Mouse (Mus musculus): ENCODE results near the gene Kcnip3. TPM values are rescaled to one million over a fixed set of nuclear protein-coding genes. Genes with fewer than 3 reads are reported as not detected.
A peak's percentile ranks its signal among the peaks of the same experiment; 100 is the strongest.

Kcnip3 gene
- polyA plus RNA-seq, 1 experiment from 2014 or later = 1.8 TPM

DNA sequence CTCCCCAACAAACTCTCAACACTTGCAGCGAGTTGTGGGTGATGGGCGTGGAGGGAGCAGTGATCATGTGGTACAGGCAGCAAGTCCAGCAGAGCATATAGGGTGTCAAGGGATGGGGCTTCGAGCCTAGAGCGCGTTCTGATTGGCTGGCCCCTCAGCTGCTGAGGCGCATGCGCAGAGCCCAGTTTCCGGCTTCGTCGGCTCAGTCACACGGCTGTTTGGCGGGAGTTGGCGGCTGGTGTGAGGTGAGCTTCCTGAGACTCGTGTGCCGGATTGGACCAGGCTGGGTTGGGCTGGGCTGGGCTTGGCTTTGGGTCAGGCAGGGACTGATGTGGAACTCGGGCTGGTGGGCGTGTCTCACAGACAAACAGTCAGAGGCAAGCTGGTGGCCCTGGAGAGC is 96.9 kb downstream of the Kcnip3 start, which contains the start of gene Gpat2:
Gene Gpat2, plus strand, starts transcription at position 223 of the 400 bp plus-strand sequence.
- Histone ChIP-seq H3K4me3 (ENCODE audit: low read depth, low read length) (no peak within 1 kb of the TSS), H3K4me2 (replicated peaks; ENCODE audit: low read depth) (no peak within 1 kb of the TSS), H3K27ac (ENCODE audit: low read depth, low read length) (no peak within 1 kb of the TSS), H3K9ac (ENCODE audit: low read depth, low read length) (no peak within 1 kb of the TSS), H3K27me3 (replicated peaks; ENCODE audit: control insufficient read depth, insufficient read depth, low read length) (no peaks in the 10 kb centered on the region), H3K36me3 (ENCODE audit: control insufficient read depth, insufficient read depth) (no peaks in the 10 kb centered on the region), H3K4me1 (replicated peaks; ENCODE audit: control insufficient read depth, insufficient read depth, low read length) (no peaks in the 10 kb centered on the region), H3K9me3 (ENCODE audit: control insufficient read depth) (no peaks in the 10 kb centered on the region)
- 79% methylated on average over 17 of the region's 17 CpGs for WGBS
- peak; percentile 13; the same call in 1 of the 2 replicates for ATAC-seq
- no peak for TF ChIP-seq CTCF (IDR thresholded peaks at IDR 0.05; ENCODE audit: low read depth)

DNA sequence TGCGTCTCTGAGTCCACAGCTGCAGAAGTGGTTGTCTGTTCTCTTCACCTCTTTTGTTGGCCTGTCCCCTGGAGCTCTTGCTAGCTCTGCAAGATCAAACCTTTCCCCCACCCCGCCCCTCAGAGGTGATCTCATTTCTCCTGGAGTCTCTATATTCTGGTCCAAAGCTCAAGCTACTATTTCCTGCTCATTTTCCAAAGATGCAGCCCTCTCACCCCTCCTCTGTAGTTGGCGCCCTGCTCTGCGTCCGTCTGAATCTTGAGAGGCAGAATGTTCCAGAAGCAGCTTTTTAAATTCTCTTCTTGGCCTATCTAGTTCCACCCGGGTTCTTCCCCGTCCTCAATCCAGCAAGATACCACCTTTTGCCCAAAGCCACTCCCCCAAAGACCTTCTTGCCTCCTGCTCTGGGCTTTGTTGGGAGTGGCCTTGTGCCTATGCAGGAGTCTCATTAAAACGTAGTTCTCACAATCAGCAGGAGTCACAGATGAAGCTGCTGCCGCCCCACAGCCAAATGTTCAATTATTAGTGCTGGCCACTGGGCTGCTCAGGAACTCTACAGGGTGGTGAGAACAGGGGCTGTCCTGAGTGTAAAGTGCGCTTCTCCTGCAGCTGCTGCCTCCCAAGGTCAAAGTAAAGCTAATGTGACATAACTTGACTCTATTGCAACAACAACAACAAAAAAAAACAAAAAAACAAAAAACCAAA is 103.5 kb downstream of the Kcnip3 start:
- no peaks in the 10 kb centered on the region for H3K9me3 ChIP-seq (ENCODE audit: control insufficient read depth)
- no peak for TF ChIP-seq CTCF (IDR thresholded peaks at IDR 0.05; ENCODE audit: low read depth)
- H3K4me1 ChIP-seq (replicated peaks; ENCODE audit: control insufficient read depth, insufficient read depth, low read length) = no peaks in the 10 kb centered on the region
- no peak; the same call in 1 of the 2 replicates for ATAC-seq
- no peaks in the 10 kb centered on the region for H3K27me3 ChIP-seq (replicated peaks; ENCODE audit: control insufficient read depth, insufficient read depth, low read length)
- no peak overlapping the region for H3K9ac ChIP-seq (ENCODE audit: low read depth, low read length)
- H3K36me3 ChIP-seq (ENCODE audit: control insufficient read depth, insufficient read depth) = no peaks in the 10 kb centered on the region
- no peak overlapping the region for H3K4me2 ChIP-seq (replicated peaks; ENCODE audit: low read depth)
- no peak overlapping the region for H3K27ac ChIP-seq (ENCODE audit: low read depth, low read length)
- H3K4me3 ChIP-seq (ENCODE audit: low read depth, low read length) = no peak overlapping the region
- 52% methylated on average over 10 of the region's 10 CpGs for WGBS

DNA sequence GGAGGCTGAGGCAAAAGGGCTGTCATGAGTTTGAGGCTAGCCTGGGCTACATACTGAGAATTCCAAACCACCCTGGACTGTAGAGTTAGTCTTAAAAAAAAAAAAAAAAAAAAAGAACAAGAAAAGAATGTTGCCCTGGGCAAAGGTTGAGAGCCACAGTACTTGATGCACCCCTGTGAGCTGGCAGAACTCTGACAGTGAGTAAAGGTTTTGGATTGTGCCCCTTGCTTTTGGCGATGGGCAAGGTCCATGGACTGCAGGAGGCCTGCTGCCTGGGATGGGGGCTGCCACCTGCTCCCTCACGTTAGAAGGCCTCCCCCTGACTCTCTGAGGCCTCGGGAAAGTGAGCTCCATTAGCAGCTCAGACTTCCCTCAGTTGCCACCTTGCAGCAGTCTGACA is 105.2 kb downstream of the Kcnip3 start:
- H3K4me2 ChIP-seq (replicated peaks; ENCODE audit: low read depth) = no peak overlapping the region
- no peak for ATAC-seq
- TF ChIP-seq CTCF (IDR thresholded peaks at IDR 0.05; ENCODE audit: low read depth) = no peak
- 59% methylated on average over 3 of the region's 3 CpGs for WGBS
- H3K36me3 ChIP-seq (ENCODE audit: control insufficient read depth, insufficient read depth) = no peaks in the 10 kb centered on the region
- no peaks in the 10 kb centered on the region for H3K27me3 ChIP-seq (replicated peaks; ENCODE audit: control insufficient read depth, insufficient read depth, low read length)
- no peaks in the 10 kb centered on the region for H3K4me1 ChIP-seq (replicated peaks; ENCODE audit: control insufficient read depth, insufficient read depth, low read length)
- H3K4me3 ChIP-seq (ENCODE audit: low read depth, low read length) = no peak overlapping the region
- H3K27ac ChIP-seq (ENCODE audit: low read depth, low read length) = no peak overlapping the region
- no peak overlapping the region for H3K9ac ChIP-seq (ENCODE audit: low read depth, low read length)
- no peaks in the 10 kb centered on the region for H3K9me3 ChIP-seq (ENCODE audit: control insufficient read depth)

DNA sequence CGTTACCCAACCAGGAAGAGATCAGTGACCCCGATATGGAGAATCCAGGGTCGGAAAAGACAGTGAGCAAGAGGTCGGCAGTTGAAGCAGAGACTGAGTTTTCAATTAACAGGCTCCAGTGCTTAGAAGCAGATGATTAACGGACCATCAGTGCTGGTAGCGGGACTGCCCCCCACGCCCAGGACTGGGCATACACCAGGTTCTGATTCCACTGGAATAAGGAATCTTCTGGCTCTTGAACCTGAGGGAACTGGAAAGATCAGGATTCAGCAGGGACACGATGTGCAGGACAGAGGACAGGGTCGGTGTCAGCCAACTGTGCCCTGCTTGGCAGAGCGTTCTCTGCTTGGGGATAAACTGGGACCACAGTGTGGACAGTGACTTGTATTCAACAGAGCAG is 106.1 kb downstream of the Kcnip3 start:
- no peak for TF ChIP-seq CTCF (IDR thresholded peaks at IDR 0.05; ENCODE audit: low read depth)
- H3K36me3 ChIP-seq (ENCODE audit: control insufficient read depth, insufficient read depth) = no peaks in the 10 kb centered on the region
- no peak overlapping the region for H3K4me3 ChIP-seq (ENCODE audit: low read depth, low read length)
- no peak for ATAC-seq
- WGBS = 50% methylated on average over 10 of the region's 10 CpGs
- no peaks in the 10 kb centered on the region for H3K9me3 ChIP-seq (ENCODE audit: control insufficient read depth)
- no peak overlapping the region for H3K27ac ChIP-seq (ENCODE audit: low read depth, low read length)
- H3K27me3 ChIP-seq (replicated peaks; ENCODE audit: control insufficient read depth, insufficient read depth, low read length) = no peaks in the 10 kb centered on the region
- no peaks in the 10 kb centered on the region for H3K4me1 ChIP-seq (replicated peaks; ENCODE audit: control insufficient read depth, insufficient read depth, low read length)
- H3K9ac ChIP-seq (ENCODE audit: low read depth, low read length) = no peak overlapping the region
- H3K4me2 ChIP-seq (replicated peaks; ENCODE audit: low read depth) = no peak overlapping the region

DNA sequence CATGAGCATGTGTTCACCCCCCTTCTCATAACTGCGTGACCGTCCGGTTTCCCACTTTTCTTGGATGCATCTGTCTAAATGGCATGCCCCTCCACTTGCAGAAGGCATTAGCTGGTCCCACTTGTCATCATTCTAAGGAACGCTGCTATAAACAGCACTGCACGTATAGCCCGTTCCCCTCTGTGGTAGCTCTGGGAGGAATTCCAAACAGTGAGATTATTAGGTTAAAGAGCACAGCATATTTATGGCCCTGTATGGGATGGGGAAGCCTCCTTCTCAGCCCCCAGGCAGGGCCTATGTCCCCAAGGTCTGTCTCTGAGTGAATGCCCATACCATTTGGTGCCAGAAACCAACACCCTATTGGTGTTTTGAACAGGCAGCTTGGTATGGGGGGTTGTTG is 110.8 kb downstream of the Kcnip3 start:
- ATAC-seq = no peak
- WGBS = 64% methylated on average over 6 of the region's 6 CpGs
- TF ChIP-seq CTCF (IDR thresholded peaks at IDR 0.05; ENCODE audit: low read depth) = no peak

More for the DNA sequence above, 110.8 kb downstream of the Kcnip3 start:
- no peaks in the 10 kb centered on the region for H3K27me3 ChIP-seq (replicated peaks; ENCODE audit: control insufficient read depth, insufficient read depth, low read length)
- H3K4me3 ChIP-seq (ENCODE audit: low read depth, low read length) = no peak overlapping the region
- no peak overlapping the region for H3K9ac ChIP-seq (ENCODE audit: low read depth, low read length)
- no peaks in the 10 kb centered on the region for H3K9me3 ChIP-seq (ENCODE audit: control insufficient read depth)
- H3K36me3 ChIP-seq (ENCODE audit: control insufficient read depth, insufficient read depth) = no peaks in the 10 kb centered on the region
- H3K4me2 ChIP-seq (replicated peaks; ENCODE audit: low read depth) = no peak overlapping the region
- no peaks in the 10 kb centered on the region for H3K4me1 ChIP-seq (replicated peaks; ENCODE audit: control insufficient read depth, insufficient read depth, low read length)
- H3K27ac ChIP-seq (ENCODE audit: low read depth, low read length) = no peak overlapping the region

Other genes with a start within 250 kb of the Kcnip3 start
- 3.7 and 4.4 TPM in 2 replicates for gene Dusp2, start 185.9 kb downstream of the Kcnip3 start, polyA plus RNA-seq (2015; fragmentation: Nextera tagmentation; extraction: Ambion mirVana)
- gene Astl, start 183.5 kb downstream of the Kcnip3 start, polyA plus RNA-seq (2015; fragmentation: Nextera tagmentation; extraction: Ambion mirVana) = not detected in 2 replicates
- 1.3 and 1.4 TPM in 2 replicates for gene Adra2b, start 158.9 kb downstream of the Kcnip3 start, polyA plus RNA-seq (2015; fragmentation: Nextera tagmentation; extraction: Ambion mirVana)
- gene Gpat2, start 96.9 kb downstream of the Kcnip3 start, polyA plus RNA-seq (2015; fragmentation: Nextera tagmentation; extraction: Ambion mirVana) = 0.07 and 0.18 TPM in 2 replicates
- gene Fahd2a, start 77.5 kb downstream of the Kcnip3 start, polyA plus RNA-seq (2015; fragmentation: Nextera tagmentation; extraction: Ambion mirVana) = 23.5 and 24.2 TPM in 2 replicates
- 0.04 TPM in 1 of 2 replicates, not detected in the other for gene Prom2, start 19.4 kb upstream of the Kcnip3 start, polyA plus RNA-seq (2015; fragmentation: Nextera tagmentation; extraction: Ambion mirVana)
- 0.99 and 1.1 TPM in 2 replicates for gene Zfp661, start 65.0 kb upstream of the Kcnip3 start, polyA plus RNA-seq (2015; fragmentation: Nextera tagmentation; extraction: Ambion mirVana)
- gene Mrps5, start 65.1 kb upstream of the Kcnip3 start, polyA plus RNA-seq (2015; fragmentation: Nextera tagmentation; extraction: Ambion mirVana) = 65.9 and 71.0 TPM in 2 replicates
- 1.9 and 3.8 TPM in 2 replicates for gene Mal, start 134.6 kb upstream of the Kcnip3 start, polyA plus RNA-seq (2015; fragmentation: Nextera tagmentation; extraction: Ambion mirVana)
- gene Mall, start 207.8 kb upstream of the Kcnip3 start, polyA plus RNA-seq (2015; fragmentation: Nextera tagmentation; extraction: Ambion mirVana) = 122 and 141 TPM in 2 replicates